Mouse (Mus musculus): Measurements from ENCODE around the gene Cdk8. TPM values are rescaled to one million over a fixed set of nuclear protein-coding genes. Genes with fewer than 3 reads are reported as not detected.
A peak's percentile ranks its signal among the peaks of the same experiment; 100 is the strongest.

Cdk8 gene
- polyA plus RNA-seq, 1 experiment from 2014 or later = 35.1 TPM

GRCm38 (mm10) chr5:146223786-146224185 lies 7.2 kb upstream of the Cdk8 start:
- Histone ChIP-seq H3K9me3 (ENCODE audit: control insufficient read depth, low read length) (no peaks in the 10 kb centered on the region), H3K4me2 (ENCODE audit: low read length) (no peak overlapping the region), H3K4me1 (replicated peaks; ENCODE audit: control insufficient read depth, insufficient read depth, low read length) (peaks cover 6% of the 10 kb centered on the region; the same call in 1 of the 2 replicates), H3K27me3 (replicated peaks; ENCODE audit: control insufficient read depth, insufficient read depth, low read length) (no peaks in the 10 kb centered on the region), H3K36me3 (ENCODE audit: control insufficient read depth, insufficient read depth, low read length) (peaks cover 10% of the 10 kb centered on the region; the same call in 1 of the 2 replicates), H3K27ac (ENCODE audit: low read depth) (no peak overlapping the region), H3K9ac (ENCODE audit: low read length) (no peak overlapping the region), H3K4me3 (ENCODE audit: low read depth, low read length) (no peak overlapping the region)
- ATAC-seq (replicated peaks; ENCODE audit: low FRiP score, low TSS enrichment, low read depth) (no peak), DNase-seq (ENCODE audit: low spot score) (peak; percentile 48)
- 93% methylated on average over 5 of the region's 5 CpGs for WGBS

GRCm38 (mm10) chr5:146227496-146227895 lies 3.5 kb upstream of the Cdk8 start:
- no peaks in the 10 kb centered on the region for H3K27me3 ChIP-seq (replicated peaks; ENCODE audit: control insufficient read depth, insufficient read depth, low read length)
- no peak overlapping the region for H3K4me3 ChIP-seq (ENCODE audit: low read depth, low read length)
- H3K9ac ChIP-seq (ENCODE audit: low read length) = no peak overlapping the region
- H3K27ac ChIP-seq (ENCODE audit: low read depth) = no peak overlapping the region
- no peaks in the 10 kb centered on the region for H3K9me3 ChIP-seq (ENCODE audit: control insufficient read depth, low read length)
- no peak for ATAC-seq (replicated peaks; ENCODE audit: low FRiP score, low TSS enrichment, low read depth)
- WGBS = 87% methylated on average over 8 of the region's 8 CpGs
- H3K4me2 ChIP-seq (ENCODE audit: low read length) = no peak overlapping the region
- DNase-seq (ENCODE audit: low spot score) = no peak
- no peaks in the 10 kb centered on the region; the same call in 1 of the 2 replicates for H3K4me1 ChIP-seq (replicated peaks; ENCODE audit: control insufficient read depth, insufficient read depth, low read length)
- no peaks in the 10 kb centered on the region for H3K36me3 ChIP-seq (ENCODE audit: control insufficient read depth, insufficient read depth, low read length)

- H3K4me2 ChIP-seq (ENCODE audit: low read length) = peak overlapping the region; percentile 47
- DNase-seq (ENCODE audit: low spot score) = peak; percentile 46
- 54% methylated on average over 17 of the region's 17 CpGs for WGBS
- peak overlapping the region; percentile 83 for H3K4me3 ChIP-seq (ENCODE audit: low read depth, low read length)
- H3K9me3 ChIP-seq (ENCODE audit: control insufficient read depth, low read length) = no peaks in the 10 kb centered on the region
- no peaks in the 10 kb centered on the region for H3K36me3 ChIP-seq (ENCODE audit: control insufficient read depth, insufficient read depth, low read length)
- no peaks in the 10 kb centered on the region for H3K27me3 ChIP-seq (replicated peaks; ENCODE audit: control insufficient read depth, insufficient read depth, low read length)
- peak overlapping the region; percentile 83 for H3K9ac ChIP-seq (ENCODE audit: low read length)
- ATAC-seq (replicated peaks; ENCODE audit: low FRiP score, low TSS enrichment, low read depth) = peak; percentile 2; the same call in 1 of the 2 replicates
- H3K4me1 ChIP-seq (replicated peaks; ENCODE audit: control insufficient read depth, insufficient read depth, low read length) = peaks cover 8% of the 10 kb centered on the region; the same call in 1 of the 2 replicates
- peak overlapping the region; percentile 88 for H3K27ac ChIP-seq (ENCODE audit: low read depth)
These were observed 970 bp upstream of the Cdk8 start for GRCm38 (mm10) chr5:146229869-146230650.

GRCm38 (mm10) chr5:146231655-146231996 lies 596 bp downstream of the Cdk8 start:
- Histone ChIP-seq H3K36me3 (ENCODE audit: control insufficient read depth, insufficient read depth, low read length) (no peaks in the 10 kb centered on the region; the same call in 1 of the 2 replicates), H3K4me3 (ENCODE audit: low read depth, low read length) (peak overlapping the region; percentile 83), H3K27me3 (replicated peaks; ENCODE audit: control insufficient read depth, insufficient read depth, low read length) (no peaks in the 10 kb centered on the region), H3K4me2 (ENCODE audit: low read length) (peak overlapping the region; percentile 59), H3K27ac (ENCODE audit: low read depth) (peak overlapping the region; percentile 88; the same call in 1 of the 2 replicates), H3K9me3 (ENCODE audit: control insufficient read depth, low read length) (no peaks in the 10 kb centered on the region), H3K9ac (ENCODE audit: low read length) (peak overlapping the region; percentile 83), H3K4me1 (replicated peaks; ENCODE audit: control insufficient read depth, insufficient read depth, low read length) (peaks cover 8% of the 10 kb centered on the region; the same call in 1 of the 2 replicates)
- 0% methylated on average over 19 of the region's 19 CpGs for WGBS
- ATAC-seq (replicated peaks; ENCODE audit: low FRiP score, low TSS enrichment, low read depth) (no peak; the same call in 1 of the 2 replicates), DNase-seq (ENCODE audit: low spot score) (peak; percentile 79)

GRCm38 (mm10) chr5:146232056-146232675 lies 1.1 kb downstream of the Cdk8 start:
- H3K36me3 ChIP-seq (ENCODE audit: control insufficient read depth, insufficient read depth, low read length) = no peaks in the 10 kb centered on the region; the same call in 1 of the 2 replicates
- DNase-seq (ENCODE audit: low spot score) (peak; percentile 38), ATAC-seq (replicated peaks; ENCODE audit: low FRiP score, low TSS enrichment, low read depth) (no peak)
- H3K9ac ChIP-seq (ENCODE audit: low read length) = peak overlapping the region; percentile 83
- peaks cover 8% of the 10 kb centered on the region; the same call in 1 of the 2 replicates for H3K4me1 ChIP-seq (replicated peaks; ENCODE audit: control insufficient read depth, insufficient read depth, low read length)
- peak overlapping the region; percentile 59 for H3K4me2 ChIP-seq (ENCODE audit: low read length)
- 33% methylated on average over 6 of the region's 6 CpGs for WGBS
- peak overlapping the region; percentile 83 for H3K4me3 ChIP-seq (ENCODE audit: low read depth, low read length)
- no peaks in the 10 kb centered on the region for H3K9me3 ChIP-seq (ENCODE audit: control insufficient read depth, low read length)
- peak overlapping the region; percentile 88; the same call in 1 of the 2 replicates for H3K27ac ChIP-seq (ENCODE audit: low read depth)
- no peaks in the 10 kb centered on the region for H3K27me3 ChIP-seq (replicated peaks; ENCODE audit: control insufficient read depth, insufficient read depth, low read length)

GRCm38 (mm10) chr5:146232816-146233215 lies 1.8 kb downstream of the Cdk8 start:
- Histone ChIP-seq H3K9me3 (ENCODE audit: control insufficient read depth, low read length) (no peaks in the 10 kb centered on the region), H3K36me3 (ENCODE audit: control insufficient read depth, insufficient read depth, low read length) (no peaks in the 10 kb centered on the region; the same call in 1 of the 2 replicates), H3K27ac (ENCODE audit: low read depth) (no peak overlapping the region), H3K9ac (ENCODE audit: low read length) (0 out of 2 replicates have a peak overlapping the region, but pooled peaks have one; percentile 83), H3K4me3 (ENCODE audit: low read depth, low read length) (peak overlapping the region; percentile 83), H3K4me1 (replicated peaks; ENCODE audit: control insufficient read depth, insufficient read depth, low read length) (peaks cover 8% of the 10 kb centered on the region; the same call in 1 of the 2 replicates), H3K27me3 (replicated peaks; ENCODE audit: control insufficient read depth, insufficient read depth, low read length) (no peaks in the 10 kb centered on the region), H3K4me2 (ENCODE audit: low read length) (peak overlapping the region; percentile 59)
- DNase-seq (ENCODE audit: low spot score) (peak; percentile 23), ATAC-seq (replicated peaks; ENCODE audit: low FRiP score, low TSS enrichment, low read depth) (no peak)
- WGBS = 45% methylated on average over 11 of the region's 11 CpGs

- no peak for DNase-seq (ENCODE audit: low spot score)
- no peak overlapping the region for H3K9ac ChIP-seq (ENCODE audit: low read length)
- WGBS = 89% methylated on average over 1 of the region's 1 CpGs
- H3K4me3 ChIP-seq (ENCODE audit: low read depth, low read length) = no peak overlapping the region
- H3K4me2 ChIP-seq (ENCODE audit: low read length) = no peak overlapping the region
- no peak for ATAC-seq (replicated peaks; ENCODE audit: low FRiP score, low TSS enrichment, low read depth)
- no peaks in the 10 kb centered on the region for H3K9me3 ChIP-seq (ENCODE audit: control insufficient read depth, low read length)
- H3K36me3 ChIP-seq (ENCODE audit: control insufficient read depth, insufficient read depth, low read length) = no peaks in the 10 kb centered on the region; the same call in 1 of the 2 replicates
- peaks cover 8% of the 10 kb centered on the region; the same call in 1 of the 2 replicates for H3K4me1 ChIP-seq (replicated peaks; ENCODE audit: control insufficient read depth, insufficient read depth, low read length)
- H3K27me3 ChIP-seq (replicated peaks; ENCODE audit: control insufficient read depth, insufficient read depth, low read length) = no peaks in the 10 kb centered on the region
- H3K27ac ChIP-seq (ENCODE audit: low read depth) = no peak overlapping the region
These were observed 3.3 kb downstream of the Cdk8 start for GRCm38 (mm10) chr5:146234336-146234735.

- H3K27me3 ChIP-seq (replicated peaks; ENCODE audit: control insufficient read depth, insufficient read depth, low read length) = no peaks in the 10 kb centered on the region
- no peak for ATAC-seq (replicated peaks; ENCODE audit: low FRiP score, low TSS enrichment, low read depth)
- H3K4me1 ChIP-seq (replicated peaks; ENCODE audit: control insufficient read depth, insufficient read depth, low read length) = peaks cover 5% of the 10 kb centered on the region; the same call in 1 of the 2 replicates
These were observed 7.2 kb downstream of the Cdk8 start for GRCm38 (mm10) chr5:146238274-146238673.

More at GRCm38 (mm10) chr5:146238274-146238673, 7.2 kb downstream of the Cdk8 start:
- no peak overlapping the region for H3K4me2 ChIP-seq (ENCODE audit: low read length)
- no peaks in the 10 kb centered on the region for H3K9me3 ChIP-seq (ENCODE audit: control insufficient read depth, low read length)
- no peaks in the 10 kb centered on the region; the same call in 1 of the 2 replicates for H3K36me3 ChIP-seq (ENCODE audit: control insufficient read depth, insufficient read depth, low read length)
- no peak overlapping the region for H3K27ac ChIP-seq (ENCODE audit: low read depth)
- H3K4me3 ChIP-seq (ENCODE audit: low read depth, low read length) = no peak overlapping the region
- DNase-seq (ENCODE audit: low spot score) = no peak
- WGBS = 78% methylated on average over 10 of the region's 10 CpGs
- H3K9ac ChIP-seq (ENCODE audit: low read length) = no peak overlapping the region

Measured in intestine, embryonic 14.5 days (tissue).